Mouse (Mus musculus) heart, postnatal 14 days (tissue): ENCODE measurements at regions not wholly inside any gene's neighbourhood (a gene's known extent, or its start where the extent isn't known, plus 50 kb on each side); places are given as distances from the start of the nearest gene placed in this dataset.

Experiments used
- DNase-seq, 2 experiments: peaks; one replicate each; pipeline ENCODE4 v3.0.0; 2021 to 2022
- intact Hi-C: fragments of 180-260 bp; cut with DNase I; formaldehyde crosslinking; loops from one replicate; pipeline ENCODE4 v1.15.1; 2025

- intact Hi-C loops, result no loop called here
- DNase-seq, result no peak
These were observed 149.6 kb upstream of the Cadm1 start for GRCm38 (mm10) chr9:47380361-47380760.

DNA sequence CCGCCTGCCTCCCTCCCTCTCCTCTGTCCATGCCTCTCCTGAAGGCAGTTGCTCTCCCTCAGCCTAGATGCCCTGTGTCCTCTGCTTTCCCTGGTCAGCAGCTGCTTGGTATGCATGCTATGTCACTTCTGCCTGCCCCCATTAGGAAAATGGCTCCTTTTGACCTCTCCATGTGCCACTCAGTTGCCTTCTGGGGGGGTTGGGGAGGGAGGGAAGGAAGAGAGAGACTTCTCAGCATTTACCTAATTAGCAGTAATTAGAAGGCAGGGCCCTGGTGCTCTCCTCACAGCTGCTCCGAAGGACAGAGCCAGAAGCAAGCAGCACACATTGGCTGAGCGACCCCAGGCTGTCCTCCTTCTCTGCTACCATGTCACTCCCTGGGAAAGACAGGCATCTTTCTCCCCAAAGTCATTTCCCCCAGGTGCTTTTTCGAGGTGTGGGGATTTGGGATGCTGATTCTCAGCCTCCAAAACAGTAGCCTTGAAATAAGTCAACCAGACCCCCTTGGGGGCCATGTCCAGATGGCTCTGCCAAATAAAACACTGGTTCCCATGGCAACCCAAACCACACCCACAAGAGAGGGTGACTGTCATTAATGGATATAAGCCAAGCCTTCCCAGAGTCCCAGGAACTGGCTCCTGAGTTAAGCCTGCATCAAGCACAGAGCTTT, 145.7 kb upstream of the Cadm1 start:
- intact Hi-C loops, result no loop called here
- DNase-seq, result no peak

GRCm38 (mm10) chr9:47386646-47387045, 143.3 kb upstream of the Cadm1 start:
- no peak for DNase-seq
- intact Hi-C loops, result no loop called here

DNA sequence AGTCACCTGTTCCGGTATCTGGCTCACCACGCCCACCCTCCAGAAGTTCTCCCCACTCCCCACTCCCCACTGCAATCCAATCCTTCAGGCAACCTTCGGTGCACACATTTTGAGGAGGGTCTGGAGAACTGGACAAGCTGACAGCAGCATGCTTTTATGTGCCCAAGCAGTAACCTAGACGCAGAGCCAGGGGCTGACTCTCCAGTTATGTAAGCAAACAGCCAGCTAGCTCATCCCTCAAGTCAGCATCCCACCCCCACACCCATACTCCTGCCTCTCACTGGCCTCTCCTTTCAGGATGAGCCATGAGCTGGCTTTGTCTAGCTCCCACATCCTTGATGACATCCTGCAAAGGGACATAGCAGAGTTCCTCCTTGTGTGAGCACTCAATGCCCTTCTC, 142.8 kb upstream of the Cadm1 start:
- intact Hi-C loops, result no loop called here
- no peak for DNase-seq

DNA sequence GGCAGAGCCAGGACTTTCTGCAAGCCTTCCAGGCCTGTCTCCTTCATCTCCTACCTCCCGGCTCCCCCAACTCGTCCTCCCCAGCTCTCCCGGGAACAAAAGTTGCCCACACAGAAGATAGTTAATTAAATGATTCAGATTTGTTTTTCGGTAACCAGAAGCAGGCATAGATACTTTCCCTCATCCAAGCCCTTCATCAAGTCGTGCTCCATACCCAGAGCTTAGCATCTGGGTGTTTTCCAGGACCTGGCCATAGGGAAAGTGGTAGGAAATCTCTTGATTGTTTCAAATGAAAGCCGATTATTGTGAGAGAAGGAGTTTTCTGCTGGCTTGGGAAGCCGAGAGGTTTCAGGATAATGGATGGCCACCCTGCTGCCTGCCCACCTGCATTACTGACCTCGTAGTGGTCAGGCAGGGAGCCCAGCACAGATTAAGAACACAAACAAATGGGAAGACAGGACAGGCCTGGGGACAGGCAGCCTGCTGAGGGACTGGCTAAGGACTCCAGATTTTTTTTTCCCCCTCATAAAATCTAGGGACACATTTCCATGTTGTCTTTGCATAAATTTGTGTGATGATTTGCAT, 142.2 kb upstream of the Cadm1 start:
- intact Hi-C loops, result no loop called here
- DNase-seq, result no peak

GRCm38 (mm10) chr9:47389901-47390300, 140.1 kb upstream of the Cadm1 start:
- DNase-seq, result no peak
- intact Hi-C loops, result no loop called here

DNA sequence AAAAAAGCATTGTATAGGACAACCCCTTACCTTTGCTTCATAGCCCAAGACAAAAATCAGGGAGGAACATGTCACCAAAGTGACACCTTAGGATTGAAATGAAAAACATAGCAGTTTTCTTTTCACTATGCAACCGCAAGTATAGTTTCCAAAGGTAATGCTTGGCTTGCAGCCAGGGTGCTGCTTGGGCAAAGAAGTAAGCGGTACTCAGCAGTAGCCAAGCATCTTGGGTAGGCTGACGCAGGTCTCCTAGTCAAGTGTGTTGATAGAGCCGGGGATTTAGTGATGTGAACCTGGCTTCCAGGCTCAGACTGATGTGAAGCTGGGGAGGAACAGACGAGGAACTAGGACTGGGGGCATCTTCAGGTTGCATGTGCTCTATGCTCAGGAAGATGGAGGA, 138.3 kb upstream of the Cadm1 start:
- intact Hi-C loops, result no loop called here
- DNase-seq, result no peak

GRCm38 (mm10) chr9:47399598-47399997, 130.4 kb upstream of the Cadm1 start:
- intact Hi-C loops, result no loop called here
- no peak for DNase-seq

DNA sequence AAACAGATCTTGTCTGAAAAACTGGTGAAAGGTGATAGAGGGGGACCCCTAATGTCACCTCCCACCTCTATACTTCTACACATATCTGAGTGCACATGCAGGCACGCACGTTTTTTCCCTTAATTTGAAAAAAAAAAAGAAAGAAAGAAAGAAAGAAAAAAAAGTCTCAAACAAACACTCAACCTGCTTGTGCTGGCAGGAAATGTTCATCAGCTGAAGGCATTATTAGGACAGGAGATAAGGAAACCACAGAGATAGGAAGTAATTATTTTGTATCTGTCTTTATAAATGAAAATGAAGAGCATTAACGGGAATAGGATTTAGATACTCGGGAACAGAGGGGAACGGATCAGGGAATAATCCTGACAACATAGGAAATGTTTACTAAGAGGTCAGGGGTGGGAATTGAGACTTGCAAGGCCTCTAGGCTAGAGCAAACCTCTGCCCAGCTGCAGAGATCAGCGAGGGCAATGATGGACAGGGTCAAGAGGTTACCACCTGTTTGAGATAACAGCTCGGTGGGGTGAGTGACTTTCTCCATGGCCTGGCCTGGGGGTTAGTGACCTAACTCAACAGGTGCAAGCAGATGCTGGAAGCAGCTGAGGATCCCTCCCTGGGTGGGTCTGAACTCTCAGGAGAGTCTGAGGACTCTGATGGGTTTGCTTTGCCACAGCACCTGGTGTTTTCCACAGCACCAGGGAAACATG, 129.7 kb upstream of the Cadm1 start:
- intact Hi-C loops, result no loop called here
- DNase-seq, result no peak

DNA sequence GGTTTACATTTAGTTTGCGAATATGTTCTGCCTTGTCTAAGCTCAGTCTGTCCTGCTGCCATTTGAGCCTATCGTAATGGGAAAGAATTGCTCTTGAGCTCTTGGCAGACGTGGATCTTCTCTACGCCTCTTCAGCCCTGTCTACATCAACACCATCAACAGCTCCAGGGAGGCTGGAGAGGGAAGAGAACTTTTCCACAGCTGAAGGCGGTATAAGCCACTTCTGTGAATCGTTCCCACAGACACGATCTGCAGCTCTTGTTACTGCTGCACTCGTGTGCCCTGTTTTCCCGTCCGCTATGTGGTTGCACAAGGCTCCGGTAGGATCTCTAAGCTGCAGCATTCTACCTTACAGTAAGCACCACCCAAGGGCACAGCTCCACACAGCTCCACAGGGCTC, 128.5 kb upstream of the Cadm1 start:
- intact Hi-C loops, result no loop called here
- no peak for DNase-seq

DNA sequence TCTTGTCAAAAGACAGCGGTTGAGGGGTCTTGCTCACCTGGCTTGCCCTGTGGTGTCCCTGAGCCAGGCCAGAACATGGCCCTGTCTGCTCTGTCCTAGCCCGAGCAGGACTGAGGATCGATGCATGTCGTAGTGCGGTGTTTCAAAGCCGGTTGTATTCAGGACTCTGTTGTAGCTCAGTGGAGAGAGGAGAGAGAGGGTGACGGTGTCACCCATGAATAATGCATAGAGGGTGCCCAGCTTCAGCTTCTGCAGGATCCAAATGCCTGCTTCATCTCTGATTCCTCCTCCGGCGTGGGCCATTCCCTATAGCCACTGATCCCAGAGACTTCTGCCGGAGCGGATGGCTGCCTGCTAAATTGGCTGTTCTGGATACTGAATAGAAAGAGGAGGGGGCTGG, 126.7 kb upstream of the Cadm1 start:
- DNase-seq, result no peak
- intact Hi-C loops, result no loop called here

DNA sequence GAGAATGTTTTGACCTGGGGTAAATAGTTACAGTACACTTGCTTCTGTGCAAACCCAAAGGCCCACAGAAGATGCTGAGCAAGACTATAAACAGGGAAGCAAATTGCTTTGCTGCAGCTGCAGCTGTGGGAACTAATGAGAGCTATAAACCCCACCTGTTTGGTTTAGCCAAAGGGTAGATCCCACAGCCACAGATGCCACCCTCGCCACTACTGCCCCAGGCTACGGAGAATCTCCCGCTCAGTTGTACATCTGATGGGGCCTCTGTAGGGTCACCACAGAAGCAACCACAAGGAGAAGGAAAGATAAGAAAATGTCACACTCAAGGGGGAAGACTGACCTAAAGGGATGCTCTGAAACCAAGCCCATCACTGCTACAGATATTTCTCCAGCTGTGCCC, 125.2 kb upstream of the Cadm1 start:
- DNase-seq, result no peak
- intact Hi-C loops, result no loop called here

GRCm38 (mm10) chr9:47405547-47405946, 124.4 kb upstream of the Cadm1 start:
- no peak for DNase-seq
- intact Hi-C loops, result no loop called here

- DNase-seq, result peak; percentile 81 to 86
- intact Hi-C loops, result no loop called here
These were observed 122.8 kb upstream of the Cadm1 start for GRCm38 (mm10) chr9:47407007-47407670.

GRCm38 (mm10) chr9:47408061-47408460, 121.9 kb upstream of the Cadm1 start:
- DNase-seq, result no peak
- intact Hi-C loops, result no loop called here

- intact Hi-C loops, result no loop called here
- DNase-seq, result no peak
These were observed 120.4 kb upstream of the Cadm1 start for GRCm38 (mm10) chr9:47409579-47409978.

DNA sequence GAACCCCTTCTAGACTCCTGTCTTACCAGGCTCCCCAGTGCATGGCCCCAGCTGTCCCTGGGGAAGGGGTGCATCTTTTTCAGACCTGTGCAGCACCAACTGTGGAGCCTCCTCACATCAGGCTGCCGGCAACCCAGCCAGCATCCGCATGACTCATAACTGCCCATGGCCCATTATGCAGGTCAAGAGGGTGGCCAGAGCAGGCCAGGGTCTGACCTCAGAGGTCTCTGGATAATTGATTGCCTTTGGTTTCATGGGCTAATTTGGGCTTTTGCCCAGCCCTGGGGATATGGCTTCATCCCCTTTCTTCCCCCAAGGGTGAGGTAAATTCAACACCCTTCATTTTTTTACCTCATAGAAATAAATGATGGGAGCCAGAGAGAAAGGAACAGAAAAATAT, 117.2 kb upstream of the Cadm1 start:
- intact Hi-C loops, result no loop called here
- DNase-seq, result no peak

DNA sequence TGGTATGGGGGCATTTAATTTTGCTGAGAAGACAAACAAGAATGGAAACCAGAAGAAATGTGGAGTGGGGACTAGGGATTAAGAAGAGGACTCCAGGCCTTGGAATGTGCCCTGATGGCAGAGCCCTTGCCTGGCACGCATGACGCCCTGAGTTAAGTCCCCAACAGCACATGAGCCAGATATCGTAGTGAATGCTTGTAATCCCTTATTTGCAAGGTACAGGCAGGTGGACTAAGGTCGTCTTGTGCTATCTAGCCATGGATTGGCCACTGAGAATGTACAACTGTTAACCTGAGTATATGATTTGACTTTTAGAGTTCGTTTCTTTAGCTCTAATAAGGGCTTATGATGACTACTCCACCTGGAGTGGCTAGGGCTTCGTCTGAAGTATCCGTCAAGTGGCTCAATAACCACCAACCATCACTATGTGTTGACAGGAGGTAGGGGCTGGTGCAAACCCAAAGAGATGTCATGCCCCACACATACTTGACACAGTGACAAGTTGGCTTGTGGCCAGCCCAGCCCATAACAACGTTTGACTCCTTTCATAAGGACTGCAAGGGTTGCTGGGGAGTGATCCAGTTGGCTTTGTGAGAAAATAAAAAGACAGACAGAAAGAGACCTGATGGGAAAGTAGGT, 115.5 kb upstream of the Cadm1 start:
- peak in 1 of 2 experiments; percentile 20 for DNase-seq
- intact Hi-C loops, result no loop called here

GRCm38 (mm10) chr9:47422151-47422599, 107.8 kb upstream of the Cadm1 start:
- DNase-seq, result peak; percentile 66 to 71
- intact Hi-C loops, result loop anchor here (5.0 kb wide), 1 partner anchor 105 kb away; no protein-coding TSS in a partner anchor

DNA sequence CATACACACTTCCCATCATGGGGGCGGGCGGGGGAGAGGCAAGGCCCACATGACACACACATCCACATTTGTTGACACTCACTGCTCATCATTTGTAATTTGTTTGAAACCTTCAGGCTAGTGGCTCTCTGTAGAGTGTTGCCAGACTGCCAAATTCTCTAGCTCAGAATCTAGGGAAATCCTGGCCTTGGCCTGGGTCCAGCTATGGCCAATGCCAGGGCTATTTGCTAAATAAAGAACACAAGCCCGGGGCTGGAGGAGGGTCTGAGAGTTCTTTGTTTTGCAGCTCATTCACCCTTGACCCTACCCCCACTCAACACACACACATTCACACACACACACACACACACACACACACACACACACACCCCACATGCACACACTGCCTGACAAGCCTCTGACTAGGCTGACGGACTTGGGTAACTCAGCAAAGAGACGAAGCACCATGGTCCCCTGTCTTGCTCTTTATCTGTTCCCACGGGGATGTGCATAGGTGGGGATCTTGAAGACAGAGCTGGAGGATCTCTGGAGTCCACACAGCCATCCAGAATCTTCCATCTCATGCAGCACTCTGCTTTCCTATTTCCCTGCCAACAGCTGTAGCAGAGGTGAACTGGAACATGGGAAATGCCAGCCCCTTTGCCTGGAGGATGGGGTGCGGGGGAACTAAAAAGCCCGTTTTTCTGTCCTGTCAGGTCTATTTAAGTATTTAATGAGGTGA, 107.1 kb upstream of the Cadm1 start:
- DNase-seq, result peak; percentile 72 to 83
- intact Hi-C loops, result loop anchor here (5.0 kb wide), 1 partner anchor 104 kb away; no protein-coding TSS in a partner anchor
